Mouse (Mus musculus): Measurements from ENCODE around the gene Gpank1.

Gene Gpank1

DNA sequence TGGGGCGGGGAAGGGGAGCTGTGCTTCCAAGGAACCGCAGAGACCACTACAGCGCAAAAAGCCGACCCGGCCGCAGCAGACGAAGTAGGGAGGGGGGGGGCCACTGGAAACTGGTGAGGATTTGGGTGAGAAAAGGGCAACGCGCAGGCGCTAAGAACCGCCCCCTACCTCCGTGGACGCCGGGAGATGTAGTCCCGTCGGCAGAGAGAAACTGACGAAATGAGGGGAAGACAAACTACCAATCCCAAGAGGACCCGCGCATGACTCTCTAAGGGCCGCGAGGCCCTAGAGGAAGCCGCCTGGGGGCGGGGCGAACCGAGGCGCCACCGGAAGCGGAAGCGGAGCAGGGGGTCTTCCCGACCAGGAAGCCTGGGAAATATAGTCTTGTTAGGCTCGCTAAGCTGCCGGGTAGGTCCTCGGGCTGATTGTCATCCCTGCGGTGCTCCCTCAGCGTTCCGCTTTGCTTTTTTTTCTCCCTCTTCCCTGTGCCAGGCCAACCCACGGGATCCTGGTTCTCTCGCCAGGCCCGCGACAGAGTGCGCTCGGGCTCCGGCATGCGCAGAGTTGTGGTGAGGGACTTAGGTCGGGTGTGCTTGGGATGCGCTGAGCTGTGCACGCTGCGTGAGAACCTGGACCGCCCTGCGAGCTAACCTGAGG is at the start of gene Gpank1:
TSS of gene Gpank1 (plus strand) at position 313 of the 657 bp plus-strand sequence.
- DNase-seq (ENCODE audit: low read depth, low spot score), result peak; percentile 95

DNA sequence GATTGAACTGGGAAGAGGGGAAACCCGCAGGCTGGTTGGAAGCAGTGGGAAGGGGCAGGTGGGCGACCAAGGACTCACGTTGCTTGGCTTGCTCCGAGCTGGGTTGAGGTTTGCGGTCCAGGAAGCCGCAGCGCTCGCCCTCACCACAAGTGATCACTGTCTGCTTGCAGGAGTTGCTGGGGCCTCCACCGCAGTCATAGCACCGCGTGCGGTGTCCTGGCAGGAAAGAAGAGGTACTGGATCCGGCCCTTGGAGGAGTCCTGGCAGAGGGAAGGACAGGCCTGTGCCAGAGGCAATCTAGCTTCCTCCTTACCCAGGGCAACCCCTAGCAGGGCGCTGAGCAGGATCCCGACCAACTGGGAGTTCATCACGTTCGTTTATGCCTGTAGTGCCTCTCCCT is 47.2 kb upstream of the Gpank1 start:
- DNase-seq (ENCODE audit: low read depth, low spot score), result no peak

DNA sequence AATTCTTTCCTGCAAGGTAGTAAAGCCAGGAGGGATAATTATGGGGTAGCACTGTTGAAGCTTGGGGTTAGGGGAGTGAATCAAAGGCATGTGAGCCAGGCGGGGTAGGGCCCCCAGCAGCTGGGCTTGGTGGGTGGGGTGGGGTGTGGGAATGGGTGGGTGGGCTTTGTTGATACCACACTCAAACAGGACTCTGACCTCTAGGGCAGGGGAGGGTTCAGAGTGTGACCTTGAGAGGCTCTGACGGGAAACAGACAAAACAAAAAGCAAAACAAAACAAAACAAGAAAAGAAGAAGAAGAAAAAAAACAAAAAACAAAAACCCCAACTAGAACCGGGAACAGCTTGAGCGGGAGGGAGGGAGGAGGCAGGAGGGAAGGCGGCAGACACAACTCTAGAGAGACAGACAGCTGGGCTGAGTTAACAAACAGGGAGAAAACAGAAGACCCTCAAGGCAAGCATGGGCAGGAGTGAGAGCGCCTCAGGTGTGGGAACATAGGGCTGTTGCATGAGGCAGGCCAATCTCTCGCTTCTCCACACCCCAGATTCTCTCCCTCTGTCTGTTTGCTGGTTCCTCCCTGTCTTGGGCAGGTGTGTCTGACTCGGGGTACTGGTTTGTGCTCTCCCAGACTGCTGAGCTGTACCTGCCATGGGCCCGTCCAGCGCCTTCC is 44.6 kb upstream of the Gpank1 start, which contains the start of gene Ly6g6e:
TSS of gene Ly6g6e (plus strand) at position 396 of the 670 bp plus-strand sequence.
- no peak for DNase-seq (ENCODE audit: low read depth, low spot score)

GRCm38 (mm10) chr17:35077285-35077684 is 44.0 kb upstream of the Gpank1 start:
- no peak for DNase-seq (ENCODE audit: low read depth, low spot score)

GRCm38 (mm10) chr17:35077786-35078233 is 43.4 kb upstream of the Gpank1 start, which contains the start of gene Ly6g6d:
Gene Ly6g6d, minus strand, starts transcription at chr17:35078065.
- DNase-seq (ENCODE audit: low read depth, low spot score), result no peak

DNA sequence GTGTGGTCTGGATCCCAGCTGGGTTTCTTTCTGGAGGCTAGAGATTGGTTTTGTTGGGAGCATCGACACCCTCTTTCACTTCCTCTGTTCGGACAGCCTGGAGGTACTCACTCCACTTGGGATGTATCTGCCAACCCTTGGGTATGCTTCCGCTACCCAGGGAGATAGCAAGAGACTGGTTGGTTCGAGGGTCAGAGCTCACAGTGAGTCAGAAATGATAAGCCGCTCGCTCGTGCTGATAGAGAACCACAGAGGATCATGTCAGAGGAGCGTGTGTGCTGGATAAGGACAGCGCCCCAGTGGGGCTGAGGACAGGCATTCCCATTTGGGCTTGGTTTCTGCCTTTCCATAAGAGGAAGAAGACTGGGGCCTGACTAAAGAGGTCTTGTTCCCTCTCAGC is 41.5 kb upstream of the Gpank1 start:
- no peak for DNase-seq (ENCODE audit: low read depth, low spot score)

DNA sequence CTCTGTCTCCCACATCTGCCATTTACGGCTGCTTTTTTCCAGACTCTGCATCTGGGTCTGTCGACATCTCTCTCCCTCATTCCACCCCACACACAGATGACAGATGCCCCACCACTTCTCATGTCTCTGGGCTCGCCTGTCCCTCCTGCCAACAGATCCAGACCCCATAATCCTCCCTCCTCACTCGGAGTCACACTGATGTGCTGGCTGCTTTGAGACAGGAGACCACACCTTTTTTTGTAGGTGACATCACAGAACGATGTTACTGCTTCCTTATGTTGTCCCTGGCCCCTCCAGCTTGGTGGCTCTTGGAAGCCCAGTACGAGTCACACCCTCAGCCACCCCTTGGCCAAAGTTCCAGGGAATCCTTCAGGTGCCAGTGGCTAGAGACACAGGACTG is 41.0 kb upstream of the Gpank1 start:
- DNase-seq (ENCODE audit: low read depth, low spot score), result no peak

DNA sequence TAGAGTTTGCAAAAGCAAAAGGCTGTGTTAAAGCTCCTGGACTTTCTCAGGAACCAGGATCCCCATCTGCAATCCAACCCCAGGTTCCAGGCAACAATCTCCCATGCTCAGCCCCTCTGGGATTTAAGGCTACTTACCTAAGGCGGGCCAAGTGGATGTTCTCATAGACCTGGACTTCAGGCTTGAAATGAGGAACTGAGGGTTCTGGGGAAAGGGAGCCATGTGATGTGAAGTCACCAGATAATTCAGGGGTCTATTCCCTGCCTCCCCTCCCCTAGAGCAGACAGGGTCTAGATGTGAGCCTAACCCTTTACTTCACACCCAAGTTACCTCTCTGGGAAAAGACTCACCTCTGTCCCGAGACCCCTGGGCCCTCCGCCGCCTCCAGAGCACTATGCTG is 40.5 kb upstream of the Gpank1 start:
- no peak for DNase-seq (ENCODE audit: low read depth, low spot score)

DNA sequence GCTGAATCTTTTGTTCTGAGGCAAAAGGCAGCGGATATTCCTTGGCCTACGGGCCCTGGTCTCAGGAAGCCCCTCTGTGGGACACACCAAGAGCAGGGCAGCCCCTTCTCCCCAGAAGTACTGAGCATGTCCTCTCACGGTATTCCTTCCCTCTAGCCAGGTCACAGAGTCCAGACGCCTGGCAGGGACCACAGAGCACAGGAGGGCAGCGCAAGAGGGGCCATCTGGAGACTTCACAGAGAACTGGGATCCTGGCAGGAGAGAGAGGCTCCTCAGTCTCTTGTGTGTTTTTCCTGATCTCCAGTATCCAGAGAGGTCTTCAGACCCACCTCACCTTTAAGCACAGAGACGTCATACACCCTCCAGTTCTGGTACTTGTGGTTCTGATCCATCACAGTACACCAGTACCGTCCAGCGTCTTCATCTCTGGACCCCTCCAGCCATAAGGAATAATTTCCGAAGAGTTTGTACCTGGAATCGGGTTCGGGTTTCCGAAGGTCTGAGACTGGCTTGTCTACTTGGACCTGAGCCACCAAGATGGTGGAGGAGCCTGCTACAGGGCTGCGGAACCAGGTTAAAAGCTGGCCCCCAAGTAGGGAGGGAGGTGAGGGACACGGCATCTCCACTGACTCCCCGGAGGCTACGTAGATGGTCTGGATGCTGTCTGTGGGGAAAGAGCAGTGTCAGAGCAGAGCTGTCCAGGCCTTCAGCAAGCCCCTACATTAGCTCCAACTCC is 38.2 kb upstream of the Gpank1 start:
- no peak for DNase-seq (ENCODE audit: low read depth, low spot score)

DNA sequence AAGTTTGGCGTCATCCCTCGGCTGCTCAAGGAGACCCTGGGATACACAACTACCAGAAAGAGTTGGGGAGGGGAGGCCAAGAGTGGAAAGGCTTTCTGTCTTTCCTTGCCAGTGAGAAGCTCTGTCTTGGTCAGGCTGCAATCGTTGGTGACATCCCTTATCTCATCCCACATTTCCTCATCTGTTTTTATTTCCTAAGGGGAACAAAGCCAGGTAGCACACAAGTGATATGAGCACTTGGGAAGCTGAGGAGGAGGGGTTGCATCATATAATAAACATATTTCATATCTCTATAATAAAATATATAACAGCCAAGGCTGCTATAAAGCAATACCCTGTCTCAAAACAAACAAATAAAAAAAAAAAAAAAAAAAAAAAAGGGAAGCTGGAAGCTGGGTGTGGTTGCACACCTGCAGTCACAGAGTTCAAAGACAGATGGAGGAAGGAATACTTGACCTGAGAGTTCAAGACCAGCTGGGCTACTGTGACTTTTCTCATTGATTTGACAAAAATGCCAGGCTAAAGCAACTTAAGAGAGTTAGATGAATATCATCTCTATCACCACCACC is 37.2 kb upstream of the Gpank1 start:
- no peak for DNase-seq (ENCODE audit: low read depth, low spot score)

GRCm38 (mm10) chr17:35085208-35085865 is 35.9 kb upstream of the Gpank1 start, which contains the start of gene Ly6g6f:
Gene Ly6g6f, minus strand, starts transcription at chr17:35085610.
- no peak for DNase-seq (ENCODE audit: low read depth, low spot score)

DNA sequence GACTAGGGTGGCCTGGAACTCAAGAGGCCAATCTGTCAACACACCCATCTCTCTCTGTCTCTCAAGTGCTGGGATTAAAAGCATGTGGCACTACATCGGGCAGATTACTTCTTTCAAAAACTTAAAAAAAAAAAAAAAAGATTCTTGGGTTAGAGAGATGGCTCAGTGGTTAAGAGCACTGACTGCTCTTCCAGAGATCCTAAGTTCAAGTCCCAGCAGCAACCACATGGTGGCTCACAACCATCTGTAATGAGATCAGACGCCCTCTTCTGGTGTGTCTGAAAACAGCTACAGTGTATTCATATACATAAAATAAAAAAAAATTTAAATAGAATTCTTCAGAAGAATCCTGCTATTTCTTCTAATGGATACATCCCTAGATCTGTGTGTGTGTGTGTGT is 33.1 kb upstream of the Gpank1 start:
- DNase-seq (ENCODE audit: low read depth, low spot score), result no peak

DNA sequence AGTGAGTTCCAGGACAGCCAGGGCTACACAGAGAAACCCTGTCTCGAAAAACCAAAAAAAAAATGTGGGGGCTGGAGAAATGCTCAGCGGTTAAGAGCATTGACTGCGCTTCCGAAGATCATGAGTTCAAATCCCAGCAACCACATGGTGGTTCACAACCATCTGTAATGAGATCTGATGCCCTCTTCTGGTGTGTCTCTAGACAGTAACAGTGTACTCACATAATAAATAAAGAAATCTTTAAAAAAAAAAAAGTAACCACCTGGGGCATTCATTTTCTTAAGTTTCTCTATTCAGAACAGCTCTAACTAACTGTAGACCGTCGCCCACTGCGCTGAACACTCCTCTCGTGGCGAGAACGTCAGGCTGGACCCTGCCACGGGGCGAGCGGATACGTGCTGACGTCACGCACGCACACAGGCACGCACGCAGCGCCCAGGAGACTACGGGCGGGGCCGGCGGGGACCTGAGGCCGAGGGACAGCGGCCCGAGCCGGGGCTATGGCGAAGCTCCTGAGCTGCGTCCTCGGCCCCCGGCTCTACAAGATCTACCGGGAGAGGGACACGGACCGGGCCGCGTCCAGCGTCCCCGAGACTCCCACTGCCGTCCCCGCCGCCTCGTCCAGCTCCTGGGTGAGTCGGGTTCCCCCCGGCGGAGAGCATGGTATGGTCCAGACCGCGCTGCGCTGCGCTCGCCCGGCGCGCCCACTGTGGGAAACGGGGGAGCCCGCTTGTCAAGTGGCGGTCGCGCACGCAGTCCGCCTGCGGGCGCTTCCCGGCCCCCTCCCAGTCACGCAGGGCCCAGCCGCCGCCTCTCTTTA is 32.2 kb upstream of the Gpank1 start, which contains the start of gene Abhd16a:
TSS of gene Abhd16a (plus strand) at position 439 of the 820 bp plus-strand sequence.
- DNase-seq (ENCODE audit: low read depth, low spot score), result peak; percentile 86

DNA sequence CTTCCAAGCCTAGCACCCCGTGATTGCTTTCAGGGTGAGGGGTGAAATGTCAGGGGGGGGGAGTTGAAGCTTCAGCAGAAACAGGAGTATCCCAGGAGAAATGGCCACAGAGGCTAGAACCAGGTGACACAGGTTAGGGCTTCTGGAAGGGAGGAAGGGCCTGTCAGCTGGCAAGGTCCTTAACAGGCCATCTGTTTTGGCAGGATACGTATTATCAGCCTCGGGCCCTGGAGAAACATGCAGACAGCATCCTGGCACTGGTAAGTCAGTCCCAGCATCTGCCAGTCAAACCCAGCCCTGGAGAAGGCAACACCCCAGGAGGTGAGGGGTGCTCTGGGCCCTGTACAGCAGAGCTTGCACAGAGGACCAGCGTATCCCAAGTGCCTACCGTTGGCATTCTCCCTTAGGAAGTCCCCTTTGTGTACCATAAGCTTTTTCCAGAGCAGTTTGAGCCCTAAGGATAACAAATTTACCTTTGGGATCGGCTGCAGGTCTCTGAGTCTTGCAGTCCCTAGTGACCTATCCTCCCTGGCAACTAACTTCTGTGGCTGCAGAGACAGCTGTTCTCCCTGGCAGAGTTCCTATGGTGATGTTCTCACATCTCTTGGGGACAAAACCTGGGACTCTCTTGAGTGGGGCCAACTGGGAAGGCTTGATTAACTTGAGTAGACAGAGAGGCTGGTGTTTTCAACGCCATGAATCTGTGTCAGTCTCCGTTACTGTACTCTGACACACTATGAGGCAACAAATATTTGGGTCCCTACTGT is 30.9 kb upstream of the Gpank1 start:
- no peak for DNase-seq (ENCODE audit: low read depth, low spot score)

GRCm38 (mm10) chr17:35092403-35093198 is 28.7 kb upstream of the Gpank1 start:
- DNase-seq (ENCODE audit: low read depth, low spot score), result no peak

GRCm38 (mm10) chr17:35094475-35095365 is 26.5 kb upstream of the Gpank1 start:
- DNase-seq (ENCODE audit: low read depth, low spot score), result no peak

- DNase-seq (ENCODE audit: low read depth, low spot score), result no peak
Observed at GRCm38 (mm10) chr17:35096597-35096996, 24.7 kb upstream of the Gpank1 start.

DNA sequence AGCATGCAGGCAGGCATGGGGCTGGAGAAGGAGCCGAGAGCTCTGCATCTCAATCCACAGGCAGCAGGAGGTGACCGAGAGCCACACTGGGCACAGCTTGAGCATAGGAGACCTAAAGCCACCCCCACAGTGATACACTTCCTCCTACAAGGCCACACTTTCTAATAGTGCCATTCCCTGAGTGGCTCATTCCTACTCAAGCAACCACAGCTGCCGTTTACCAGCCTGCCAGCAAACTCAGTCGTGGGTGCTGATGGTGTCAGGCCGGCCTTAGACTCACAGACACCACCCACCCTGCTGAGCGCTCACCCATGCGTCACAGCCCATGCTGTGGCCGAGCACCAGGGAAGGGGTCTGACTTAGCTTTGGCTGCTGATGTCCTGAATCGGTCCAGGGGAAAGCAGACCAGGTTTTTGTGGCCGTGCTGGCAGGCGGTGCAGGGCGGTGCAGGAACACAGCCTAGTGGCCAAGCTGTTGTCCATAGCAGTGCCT is 24.0 kb upstream of the Gpank1 start:
- DNase-seq (ENCODE audit: low read depth, low spot score), result no peak

Measured in retina, adult 2 months (tissue).